Mouse (Mus musculus): ENCODE measurements around the gene Aida. TPM values are rescaled to one million over a fixed set of nuclear protein-coding genes. Genes with fewer than 3 reads are reported as not detected.

Aida gene
- polyA plus RNA-seq (2015; fragmentation: Nextera tagmentation; extraction: Ambion mirVana): 30.0 and 30.9 TPM in 2 replicates

DNA sequence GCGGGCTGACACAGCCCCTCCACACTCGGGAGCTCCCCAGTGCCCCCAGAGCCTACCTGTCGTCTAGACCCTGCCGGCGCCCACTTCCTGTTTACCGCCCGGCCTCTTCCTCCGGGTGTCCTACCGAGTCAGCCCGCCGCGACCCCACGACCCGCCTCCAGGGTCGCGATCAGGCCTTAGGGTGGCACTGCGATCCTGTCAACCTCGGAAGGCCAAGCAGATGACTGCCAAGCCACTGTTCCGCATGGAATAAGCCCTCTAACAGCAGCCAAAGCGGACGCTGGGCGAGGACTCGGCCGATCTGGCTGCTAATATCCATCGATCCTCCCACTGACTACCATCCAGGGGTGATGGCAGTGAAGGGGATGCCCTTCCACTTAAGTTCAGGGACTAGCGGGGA is at the start of gene Aida:
Gene Aida, plus strand, starts transcription at position 126 of the 400 bp plus-strand sequence.
- H3K9me3 ChIP-seq (replicated peaks): no peaks in the 10 kb centered on the region
- WGBS: under 1% methylated on average over 26 of the region's 26 CpGs

DNA sequence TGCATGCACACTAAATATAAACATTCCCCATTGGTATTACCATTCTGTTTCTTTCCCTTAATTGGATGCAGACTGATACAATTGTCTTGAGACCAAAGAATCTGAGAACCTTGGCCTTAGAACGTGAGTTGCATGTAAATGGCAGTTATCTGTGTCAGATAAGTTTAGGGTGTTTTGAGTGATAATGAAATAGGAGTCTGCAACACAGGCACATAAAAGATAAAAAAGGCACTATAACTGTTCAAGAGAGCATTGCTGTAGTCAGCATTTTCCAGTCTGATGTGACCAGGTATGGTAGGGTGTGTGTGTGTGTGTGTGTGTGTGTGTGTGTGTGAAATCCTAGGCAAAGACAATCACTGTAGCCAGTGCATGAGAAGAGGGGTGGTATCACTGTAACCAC is 48.2 kb upstream of the Aida start:
- Histone ChIP-seq H3K4me1 (replicated peaks) (no peaks in the 10 kb centered on the region), H3K27me3 (no peaks in the 10 kb centered on the region; the same call in 1 of the 2 replicates), H3K36me3 (no peaks in the 10 kb centered on the region), H3K4me2 (no peak overlapping the region), H3K4me3 (no peak overlapping the region), H3K9me3 (replicated peaks) (no peaks in the 10 kb centered on the region), H3K9ac (no peak overlapping the region), H3K27ac (no peak overlapping the region)
- 2% methylated on average over 1 of the region's 1 CpGs for WGBS
- no peak for ATAC-seq (replicated peaks; ENCODE audit: insufficient number of reproducible peaks, insufficient read depth, low FRiP score, low read depth)

More for the DNA sequence above, at the start of gene Aida:
- Histone ChIP-seq H3K4me3 (peak within 1 kb of the TSS; percentile 58), H3K27me3 (no peaks in the 10 kb centered on the region), H3K27ac (peak within 1 kb of the TSS; percentile 76), H3K36me3 (peaks cover 19% of the 10 kb centered on the region), H3K4me2 (peak within 1 kb of the TSS; percentile 63), H3K4me1 (replicated peaks) (no peaks in the 10 kb centered on the region), H3K9ac (peak within 1 kb of the TSS; percentile 59)
- ATAC-seq (replicated peaks; ENCODE audit: insufficient number of reproducible peaks, insufficient read depth, low FRiP score, low read depth): no peak; the same call in 1 of the 2 replicates

DNA sequence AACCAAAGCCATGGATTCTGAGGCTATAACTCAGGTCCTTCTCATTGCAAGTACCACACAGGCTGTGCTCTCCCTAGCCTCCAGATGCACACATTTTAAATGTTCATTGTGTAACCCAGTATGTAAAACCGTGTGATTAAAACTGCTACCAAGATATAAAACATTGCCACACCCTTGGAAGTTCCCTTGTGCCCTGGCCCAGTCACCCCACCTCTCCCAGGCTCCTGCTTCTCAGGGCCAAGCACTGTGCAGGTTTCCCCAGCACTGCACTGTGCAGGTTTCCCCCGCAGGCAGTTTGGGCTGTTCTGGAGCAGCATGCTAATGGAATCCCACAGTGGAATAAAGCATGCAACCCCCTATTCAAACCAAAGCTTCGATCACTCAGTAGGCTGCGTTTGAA is 45.8 kb upstream of the Aida start:
- no peaks in the 10 kb centered on the region for H3K36me3 ChIP-seq
- no peak overlapping the region for H3K4me3 ChIP-seq
- no peaks in the 10 kb centered on the region for H3K27me3 ChIP-seq
- ATAC-seq (replicated peaks; ENCODE audit: insufficient number of reproducible peaks, insufficient read depth, low FRiP score, low read depth): no peak
- 73% methylated on average over 4 of the region's 4 CpGs for WGBS
- H3K4me2 ChIP-seq: no peak overlapping the region
- H3K4me1 ChIP-seq (replicated peaks): no peaks in the 10 kb centered on the region
- no peak overlapping the region for H3K9ac ChIP-seq
- no peak overlapping the region for H3K27ac ChIP-seq
- H3K9me3 ChIP-seq (replicated peaks): no peaks in the 10 kb centered on the region

DNA sequence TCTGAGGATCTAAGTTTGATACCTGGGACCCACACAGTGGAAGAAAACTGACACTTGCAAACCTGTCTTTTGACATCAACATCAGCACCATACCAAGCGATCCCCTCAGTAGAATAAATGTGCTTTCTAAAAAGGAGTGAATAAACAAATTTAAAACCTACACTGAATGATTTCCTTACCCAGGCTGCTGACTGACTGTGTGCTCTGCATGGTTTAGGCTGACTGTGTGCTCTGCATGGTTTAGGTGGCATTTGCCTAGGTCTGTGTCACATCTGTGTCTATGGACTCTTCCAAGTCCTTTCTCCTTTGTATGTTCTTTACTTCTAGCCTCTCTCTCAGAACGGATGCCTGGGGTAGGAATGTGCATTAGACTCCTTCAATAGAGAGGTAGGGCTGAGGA is 44.6 kb upstream of the Aida start:
- Histone ChIP-seq H3K27me3 (no peaks in the 10 kb centered on the region), H3K4me1 (replicated peaks) (no peaks in the 10 kb centered on the region), H3K9me3 (replicated peaks) (no peaks in the 10 kb centered on the region), H3K36me3 (no peaks in the 10 kb centered on the region), H3K9ac (no peak overlapping the region), H3K27ac (no peak overlapping the region), H3K4me3 (no peak overlapping the region), H3K4me2 (no peak overlapping the region)
- no peak for ATAC-seq (replicated peaks; ENCODE audit: insufficient number of reproducible peaks, insufficient read depth, low FRiP score, low read depth)
- 72% methylated on average over 2 of the region's 2 CpGs for WGBS

DNA sequence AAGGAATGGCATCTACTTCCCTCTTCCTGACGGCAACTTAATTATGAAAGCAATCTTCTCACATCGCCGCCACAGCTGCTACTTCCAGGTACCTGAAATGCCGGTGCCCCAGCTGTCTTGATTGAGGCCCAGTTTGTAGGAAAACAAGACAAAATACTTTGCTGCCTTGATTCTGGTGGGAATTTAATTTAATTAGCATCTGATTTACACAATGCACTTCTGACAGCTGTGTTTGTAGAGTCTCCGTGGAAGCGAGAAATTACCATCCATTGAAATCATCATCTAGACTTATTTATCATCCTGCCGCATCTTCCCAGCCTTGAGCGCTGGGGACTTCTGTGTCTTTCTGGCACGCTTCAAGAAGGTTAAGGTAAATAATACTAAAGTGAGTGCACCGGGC is 43.8 kb upstream of the Aida start:
- Histone ChIP-seq H3K27ac (no peak overlapping the region), H3K4me2 (no peak overlapping the region), H3K27me3 (no peaks in the 10 kb centered on the region), H3K9me3 (replicated peaks) (no peaks in the 10 kb centered on the region), H3K9ac (no peak overlapping the region), H3K36me3 (no peaks in the 10 kb centered on the region), H3K4me1 (replicated peaks) (no peaks in the 10 kb centered on the region), H3K4me3 (no peak overlapping the region)
- 66% methylated on average over 10 of the region's 10 CpGs for WGBS
- no peak for ATAC-seq (replicated peaks; ENCODE audit: insufficient number of reproducible peaks, insufficient read depth, low FRiP score, low read depth)

DNA sequence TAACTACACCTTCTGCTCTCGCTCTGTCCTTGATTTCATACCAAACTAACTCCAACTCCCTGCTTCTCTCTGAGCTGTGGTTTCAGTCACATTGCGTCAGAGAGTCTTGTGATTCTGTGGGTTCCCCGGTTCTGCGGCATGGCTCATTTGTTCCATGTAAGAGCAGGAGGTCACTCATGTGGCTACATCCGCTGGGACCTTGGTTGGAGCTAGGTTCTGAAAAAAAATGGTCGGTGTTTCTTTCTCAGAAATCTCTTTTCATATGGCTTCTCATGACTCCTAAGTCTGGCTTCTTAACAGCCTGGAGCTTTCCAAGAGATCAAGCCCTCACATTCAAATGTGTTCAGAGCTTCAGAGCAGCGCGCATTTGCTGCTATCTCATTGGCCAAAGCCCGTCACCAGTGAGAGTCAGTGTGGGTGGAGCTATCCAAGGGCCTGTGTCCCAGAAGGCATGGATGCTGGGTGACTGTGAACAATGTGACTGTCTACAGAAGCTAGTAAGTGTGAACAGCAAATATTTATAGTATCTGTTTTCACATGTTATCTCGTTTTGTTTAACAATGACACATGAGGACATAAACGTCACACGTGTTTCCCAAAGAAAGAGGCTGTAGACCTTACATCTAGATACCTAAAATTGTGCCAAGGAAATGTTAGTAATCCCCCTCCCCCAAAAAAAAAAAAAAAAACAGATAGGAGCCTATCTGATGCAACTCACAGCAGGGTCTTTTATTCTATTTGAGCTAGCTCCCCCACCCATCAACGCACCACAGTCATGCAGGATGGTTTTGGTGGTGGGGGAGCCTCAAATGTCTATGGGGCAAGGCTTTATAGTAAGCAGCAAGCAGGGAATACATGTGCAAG is 32.0 kb upstream of the Aida start:
- Histone ChIP-seq H3K4me1 (replicated peaks) (peaks cover 11% of the 10 kb centered on the region), H3K9ac (no peak overlapping the region), H3K27ac (no peak overlapping the region), H3K27me3 (no peaks in the 10 kb centered on the region), H3K9me3 (replicated peaks) (no peaks in the 10 kb centered on the region), H3K4me3 (no peak overlapping the region), H3K36me3 (no peaks in the 10 kb centered on the region), H3K4me2 (peak overlapping the region; percentile 24)
- WGBS: 57% methylated on average over 13 of the region's 13 CpGs
- peak; percentile 72; the same call in 1 of the 2 replicates for ATAC-seq (replicated peaks; ENCODE audit: insufficient number of reproducible peaks, insufficient read depth, low FRiP score, low read depth)

DNA sequence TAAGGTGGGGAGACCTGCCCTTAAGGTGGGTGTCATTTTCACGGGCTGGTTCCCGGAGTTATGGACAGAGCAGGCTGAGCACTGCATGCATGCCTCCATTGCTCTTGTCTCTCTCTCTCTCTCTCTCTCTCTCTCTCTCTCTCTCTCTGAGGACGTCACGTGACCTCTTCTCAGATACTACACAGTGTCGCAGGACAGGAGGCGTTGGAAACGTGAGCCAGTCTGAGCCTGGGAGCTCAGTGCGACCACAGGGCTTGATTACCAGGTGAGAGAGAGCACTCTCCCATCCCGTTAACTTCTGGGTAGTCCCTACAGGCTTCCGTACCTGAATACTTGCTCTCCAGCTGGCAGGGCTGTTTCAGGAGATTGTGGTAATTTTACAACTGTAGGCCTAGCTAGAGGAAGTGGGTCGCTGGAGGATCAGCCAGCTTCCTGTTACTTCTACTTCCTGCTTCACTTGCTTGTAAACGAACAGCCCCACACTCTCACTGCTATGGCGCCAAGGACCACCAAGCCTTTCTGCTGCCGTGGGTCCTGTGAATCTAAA is 30.4 kb upstream of the Aida start:
- H3K4me2 ChIP-seq: no peak overlapping the region
- H3K27ac ChIP-seq: no peak overlapping the region
- no peaks in the 10 kb centered on the region for H3K9me3 ChIP-seq (replicated peaks)
- no peaks in the 10 kb centered on the region for H3K36me3 ChIP-seq
- no peak overlapping the region for H3K4me3 ChIP-seq
- WGBS: 38% methylated on average over 14 of the region's 14 CpGs
- peaks cover 11% of the 10 kb centered on the region for H3K4me1 ChIP-seq (replicated peaks)
- no peaks in the 10 kb centered on the region for H3K27me3 ChIP-seq
- no peak overlapping the region for H3K9ac ChIP-seq
- ATAC-seq (replicated peaks; ENCODE audit: insufficient number of reproducible peaks, insufficient read depth, low FRiP score, low read depth): 0 out of 2 replicates have a peak, but pooled peaks have one; percentile 28

DNA sequence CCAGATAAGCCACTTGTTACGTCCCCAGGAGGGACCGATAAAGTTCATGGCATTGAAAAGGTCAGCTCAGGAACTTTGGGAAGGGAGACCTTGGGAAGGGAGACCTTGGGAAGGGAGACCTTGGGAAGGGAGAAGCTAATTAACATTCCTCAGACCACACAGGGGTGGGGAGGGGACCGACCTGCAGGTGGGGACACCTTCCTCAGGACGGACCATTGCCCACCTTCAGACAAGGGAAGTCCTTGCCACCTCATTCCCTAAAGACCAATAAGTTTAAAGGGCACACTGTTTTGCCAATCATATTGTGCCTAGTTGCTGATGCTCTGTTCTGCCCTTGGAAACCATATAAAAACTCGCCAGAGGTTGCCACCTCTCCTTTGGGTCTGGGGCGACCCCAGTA is 28.7 kb upstream of the Aida start:
- no peaks in the 10 kb centered on the region for H3K27me3 ChIP-seq
- no peak overlapping the region for H3K4me3 ChIP-seq
- ATAC-seq (replicated peaks; ENCODE audit: insufficient number of reproducible peaks, insufficient read depth, low FRiP score, low read depth): no peak
- H3K4me2 ChIP-seq: no peak overlapping the region
- no peaks in the 10 kb centered on the region for H3K9me3 ChIP-seq (replicated peaks)
- no peaks in the 10 kb centered on the region for H3K36me3 ChIP-seq
- H3K4me1 ChIP-seq (replicated peaks): peaks cover 11% of the 10 kb centered on the region
- 65% methylated on average over 6 of the region's 6 CpGs for WGBS
- no peak overlapping the region for H3K9ac ChIP-seq
- H3K27ac ChIP-seq: no peak overlapping the region

DNA sequence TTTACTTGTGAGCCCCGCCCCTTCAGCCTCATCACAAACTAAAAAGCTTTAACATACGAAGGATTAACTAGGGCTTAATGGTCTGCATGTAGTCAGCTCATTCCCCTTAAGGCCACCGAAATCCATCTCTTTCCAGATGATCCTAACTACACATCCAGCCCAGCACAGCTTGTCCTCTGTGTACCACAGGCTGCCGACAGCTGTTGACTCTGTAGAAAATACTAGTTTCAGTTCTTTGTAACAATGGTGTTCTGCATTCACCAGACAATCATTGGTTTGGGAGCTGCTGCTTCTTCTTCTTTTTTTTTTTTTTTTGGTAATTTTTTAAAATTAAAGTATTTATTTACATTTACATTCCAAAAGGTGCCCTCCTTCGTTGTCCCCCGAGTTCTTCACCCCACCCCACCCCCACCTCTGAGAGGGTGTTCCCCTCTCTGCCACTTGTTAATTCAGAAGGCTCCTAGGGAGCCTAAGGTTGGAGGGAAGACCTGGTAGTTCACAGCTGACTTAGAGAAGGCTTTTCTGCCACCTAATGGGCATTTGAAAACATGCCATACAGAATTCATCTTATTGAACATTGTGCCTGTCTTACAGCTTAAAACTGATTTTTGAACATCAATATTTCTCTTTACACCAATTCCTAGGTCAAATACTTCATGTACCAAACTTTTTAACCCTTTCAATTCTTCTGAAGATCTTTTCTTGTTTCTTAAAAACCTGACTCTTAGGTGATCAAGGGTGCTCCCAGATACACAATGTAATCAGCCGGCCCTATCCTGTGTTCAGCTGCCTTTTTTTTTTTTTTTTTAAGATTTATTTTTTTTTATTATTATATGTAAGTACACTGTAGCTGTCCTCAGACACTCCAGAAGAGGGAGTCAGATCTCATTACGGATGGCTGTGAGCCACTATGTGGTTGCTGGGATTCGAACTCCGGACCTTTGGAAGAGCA is 23.2 kb upstream of the Aida start:
- Histone ChIP-seq H3K4me3 (no peak overlapping the region), H3K9ac (no peak overlapping the region), H3K9me3 (replicated peaks) (no peaks in the 10 kb centered on the region), H3K36me3 (0 out of 2 replicates have a peak, but pooled peaks cover 11% of the 10 kb centered on the region), H3K27ac (no peak overlapping the region), H3K4me2 (no peak overlapping the region), H3K4me1 (replicated peaks) (no peaks in the 10 kb centered on the region), H3K27me3 (no peaks in the 10 kb centered on the region)
- ATAC-seq (replicated peaks; ENCODE audit: insufficient number of reproducible peaks, insufficient read depth, low FRiP score, low read depth): no peak
- WGBS: 53% methylated on average over 10 of the region's 10 CpGs

DNA sequence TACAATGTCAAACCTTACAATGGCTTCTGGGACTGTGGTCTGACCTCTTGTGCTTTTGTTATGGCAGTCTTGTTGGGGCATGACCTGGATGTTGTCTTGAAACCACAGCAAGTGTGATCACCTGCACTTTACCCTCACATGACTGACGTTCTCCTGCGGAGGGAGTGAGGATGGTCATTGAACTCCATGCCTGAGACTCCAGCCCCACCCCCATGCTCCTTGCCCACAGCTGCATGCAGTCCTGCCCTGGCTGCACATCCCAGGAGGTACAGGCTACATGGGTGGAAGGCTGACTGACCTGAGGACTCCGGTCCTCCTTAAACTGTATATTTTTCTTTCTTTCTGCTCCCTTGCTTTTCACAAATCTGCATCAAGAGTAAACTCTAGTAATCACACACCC is 22.0 kb upstream of the Aida start:
- no peak overlapping the region for H3K4me2 ChIP-seq
- H3K9ac ChIP-seq: no peak overlapping the region
- no peaks in the 10 kb centered on the region for H3K27me3 ChIP-seq
- H3K4me1 ChIP-seq (replicated peaks): no peaks in the 10 kb centered on the region
- H3K4me3 ChIP-seq: no peak overlapping the region
- no peak overlapping the region for H3K27ac ChIP-seq
- H3K36me3 ChIP-seq: peaks cover 22% of the 10 kb centered on the region
- WGBS: 59% methylated on average over 3 of the region's 3 CpGs
- H3K9me3 ChIP-seq (replicated peaks): no peaks in the 10 kb centered on the region
- no peak for ATAC-seq (replicated peaks; ENCODE audit: insufficient number of reproducible peaks, insufficient read depth, low FRiP score, low read depth)

DNA sequence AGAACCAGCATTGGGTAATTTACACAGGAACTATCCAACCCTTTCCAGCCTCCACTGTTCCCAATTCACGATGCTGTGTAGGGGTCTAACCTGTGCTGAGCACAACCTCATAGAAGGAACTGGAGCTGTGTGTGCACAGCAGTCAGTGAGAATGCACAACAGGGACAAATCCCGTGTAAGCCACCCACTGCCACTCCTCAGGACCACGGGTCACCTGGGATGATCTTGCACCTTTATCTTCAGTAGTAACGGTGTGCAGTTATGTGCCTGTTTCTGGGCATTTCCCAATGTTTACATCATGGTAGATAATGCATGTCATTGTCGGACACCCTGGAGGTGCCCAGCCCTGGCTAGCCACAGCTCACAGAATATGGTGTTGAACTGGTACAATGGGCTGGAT is 20.6 kb upstream of the Aida start:
- H3K27me3 ChIP-seq: no peaks in the 10 kb centered on the region
- no peak for ATAC-seq (replicated peaks; ENCODE audit: insufficient number of reproducible peaks, insufficient read depth, low FRiP score, low read depth)
- H3K4me3 ChIP-seq: no peak overlapping the region
- no peaks in the 10 kb centered on the region for H3K9me3 ChIP-seq (replicated peaks)
- no peak overlapping the region for H3K4me2 ChIP-seq
- H3K4me1 ChIP-seq (replicated peaks): no peaks in the 10 kb centered on the region
- H3K36me3 ChIP-seq: peaks cover 35% of the 10 kb centered on the region
- 68% methylated on average over 5 of the region's 5 CpGs for WGBS
- no peak overlapping the region for H3K27ac ChIP-seq
- no peak overlapping the region for H3K9ac ChIP-seq

Measured in heart, embryonic 15.5 days (tissue).